ENCODE assay signal across 7 mouse cellular contexts in genomic region chr2:180170806-180171521, GRCm38 (mm10). TPM values are rescaled to one million over a fixed set of nuclear protein-coding genes. Genes with fewer than 3 reads are reported as not detected.
DNase-seq lines count a peak whose midpoint lies in the region; ATAC-seq lines count a peak whose summit lies in the region.

Gene Adrm1 (plus strand): TSS chr2:180171485.

- peak; percentile 96 to 99 for DNase-seq in adrenal gland, adult 18-20 months (ENCODE audit: low spot score in 2 of 2)
- DNase-seq in embryo, embryonic 11 days: peak; percentile 97
- DNase-seq in gastrocnemius, postnatal 36 days: peak; percentile 95 to 97
- peak; percentile 98 to 99 for DNase-seq in left cerebral cortex, postnatal 25 days (ENCODE audit: low spot score in 2 of 2)
- DNase-seq in midbrain, embryonic 10.5 days (ENCODE audit: low spot score): peak; percentile 97
- peak; percentile 97 for DNase-seq in right cerebral cortex, postnatal 4 days

- H3K36me3 ChIP-seq in intestine, embryonic 15.5 days: peaks cover 15% of the 10 kb centered on the region
- H3K36me3 ChIP-seq in midbrain, embryonic 10.5 days: peaks cover 33% of the 10 kb centered on the region

- H3K27ac ChIP-seq in intestine, embryonic 15.5 days: peak within 1 kb of the TSS; percentile 89
- H3K27ac ChIP-seq in midbrain, embryonic 10.5 days (replicated peaks): peak within 1 kb of the TSS; percentile 95

- no peaks in the 10 kb centered on the region for H3K9me3 ChIP-seq in intestine, embryonic 15.5 days
- H3K9me3 ChIP-seq in midbrain, embryonic 10.5 days (replicated peaks): no peaks in the 10 kb centered on the region

- H3K4me2 ChIP-seq in intestine, embryonic 15.5 days (replicated peaks): peak within 1 kb of the TSS; percentile 85

- no peaks in the 10 kb centered on the region for H3K27me3 ChIP-seq in intestine, embryonic 15.5 days (replicated peaks)
- no peaks in the 10 kb centered on the region for H3K27me3 ChIP-seq in midbrain, embryonic 10.5 days (ENCODE audit: low read depth, poor library complexity, severe bottlenecking)

- H3K9ac ChIP-seq in intestine, embryonic 15.5 days: peak within 1 kb of the TSS; percentile 98

- ATAC-seq in intestine, embryonic 15.5 days: peak; percentile 99

- intact Hi-C loops in gastrocnemius, postnatal 36 days (cut with DNase I): loop anchor here (5.0 kb wide), 1 partner anchor 54 kb away; the partner anchor contains the start of gene Osbpl2
- intact Hi-C loops in left cerebral cortex, postnatal 25 days (cut with DNase I): loop anchor here (1.0 to 5.0 kb wide), 3 partner anchors 74 to 541 kb away; partner anchors contain the start of genes Gid8 and Rps21

- 4% methylated on average over 41 of the region's 41 CpGs for WGBS in intestine, embryonic 15.5 days
- WGBS in midbrain, embryonic 10.5 days: 6% methylated on average over 41 of the region's 41 CpGs

- peak within 1 kb of the TSS; percentile 100 for H3K4me3 ChIP-seq in intestine, embryonic 15.5 days (replicated peaks)
- peak within 1 kb of the TSS; percentile 95 for H3K4me3 ChIP-seq in midbrain, embryonic 10.5 days

- H3K4me1 ChIP-seq in intestine, embryonic 15.5 days (replicated peaks): peaks cover 22% of the 10 kb centered on the region
- peaks cover 27% of the 10 kb centered on the region for H3K4me1 ChIP-seq in midbrain, embryonic 10.5 days

RNA-seq across cellular contexts. Expression of gene Adrm1, which starts in this region (rescaled TPM):
- total RNA-seq in adrenal gland, adult 18-20 months (2021): 100 to 1,000 TPM; 179 to 198 TPM
- 100 to 1,000 TPM in 1 of 2 experiments, 10 to 100 TPM in 1; 95.4 to 103 TPM for total RNA-seq in gastrocnemius, postnatal 36 days (2021)
- polyA plus RNA-seq in intestine, embryonic 15.5 days (2015; fragmentation: Nextera tagmentation; extraction: Ambion mirVana): 172 TPM in 2 replicates
- 100 to 1,000 TPM in 1 of 2 experiments, 10 to 100 TPM in 1; 91.6 to 103 TPM for total RNA-seq in left cerebral cortex, postnatal 25 days (2021)
- 270 and 277 TPM in 2 replicates for polyA plus RNA-seq in midbrain, embryonic 10.5 days (2016; fragmentation: Nextera tagmentation; extraction: Ambion mirVana)

Comparison
In these comparisons a context has a peak if more than half of its experiments do, and no peak if none do; other contexts are left out.
1. Peak in every context shown above with its lines: DNase-seq, ATAC-seq, H3K4me3 ChIP-seq and H3K27ac ChIP-seq.